Mouse (Mus musculus) lung, embryonic 16.5 days (tissue): ENCODE measurements around the gene Ccsap. TPM values are rescaled to one million over a fixed set of nuclear protein-coding genes. Genes with fewer than 3 reads are reported as not detected.
A peak's percentile ranks its signal among the peaks of the same experiment; 100 is the strongest.

Source experiments
- ATAC-seq: fragments of 200-750 bp; cut with Nextera tagmentation; 2 replicates; pipeline ENCODE4 v1.8.0; 2017; ENCODE audit warnings: low read depth, mild to moderate bottlenecking, moderate library complexity
- H3K27ac ChIP-seq: fragments of 300-500 bp; sonication (generic); 2 replicates; pipeline ENCODE4 v1.5.1; 2014; ENCODE audit warnings: mild to moderate bottlenecking, control low read depth, low read length
- H3K27me3 ChIP-seq: fragments of 300-500 bp; sonication (generic); 2 replicates; pipeline ENCODE4 v1.6.1; 2014; ENCODE audit warnings: low read depth, low read length, mixed read lengths; ENCODE audit not compliant: control insufficient read depth, insufficient read depth
- H3K36me3 ChIP-seq: fragments of 300-500 bp; sonication (generic); 2 replicates; pipeline ENCODE4 v1.6.1; 2014; ENCODE audit warnings: low read length; ENCODE audit not compliant: control insufficient read depth, insufficient read depth
- H3K4me1 ChIP-seq: fragments of 300-500 bp; sonication (generic); replicated peaks from 2 replicates; pipeline ENCODE4 v1.6.1; 2014; ENCODE audit warnings: low read length, mixed read lengths; ENCODE audit not compliant: control insufficient read depth, insufficient read depth
- H3K4me2 ChIP-seq: fragments of 300-500 bp; sonication (generic); 2 replicates; pipeline ENCODE4 v1.6.1; 2014; ENCODE audit warnings: low read depth, low read length, control low read depth
- H3K4me3 ChIP-seq: fragments of 300-500 bp; sonication (generic); 2 replicates; pipeline ENCODE4 v1.5.1; 2014; ENCODE audit warnings: mild to moderate bottlenecking, low read length, control low read depth
- H3K9ac ChIP-seq: fragments of 300-500 bp; sonication (generic); 2 replicates; pipeline ENCODE4 v1.6.1; 2014; ENCODE audit warnings: low read length, control low read depth
- H3K9me3 ChIP-seq: fragments of 300-500 bp; sonication (generic); 2 replicates; pipeline ENCODE4 v1.6.1; 2016; ENCODE audit warnings: low read length; ENCODE audit not compliant: control insufficient read depth
- WGBS: fragments of 180-500 bp; shearing (Covaris S2); extraction: QIAGEN DNeasy Blood & Tissue Kit; methylation state at CpG from one replicate; pipeline ENCODE4 v1.1.7; 2014; 5-methylcytosine and 5-hydroxymethylcytosine counted together
- polyA plus RNA-seq: library from polyadenylated mRNA; unstranded; fragments of >200 nt; fragmentation: Nextera tagmentation; extraction: Ambion mirVana; gene quantifications from 2 replicates; pipeline ENCODE4 v1.2.1, GENCODE M21; 2015

Gene Ccsap
- polyA plus RNA-seq: 4.4 TPM in 2 replicates

DNA sequence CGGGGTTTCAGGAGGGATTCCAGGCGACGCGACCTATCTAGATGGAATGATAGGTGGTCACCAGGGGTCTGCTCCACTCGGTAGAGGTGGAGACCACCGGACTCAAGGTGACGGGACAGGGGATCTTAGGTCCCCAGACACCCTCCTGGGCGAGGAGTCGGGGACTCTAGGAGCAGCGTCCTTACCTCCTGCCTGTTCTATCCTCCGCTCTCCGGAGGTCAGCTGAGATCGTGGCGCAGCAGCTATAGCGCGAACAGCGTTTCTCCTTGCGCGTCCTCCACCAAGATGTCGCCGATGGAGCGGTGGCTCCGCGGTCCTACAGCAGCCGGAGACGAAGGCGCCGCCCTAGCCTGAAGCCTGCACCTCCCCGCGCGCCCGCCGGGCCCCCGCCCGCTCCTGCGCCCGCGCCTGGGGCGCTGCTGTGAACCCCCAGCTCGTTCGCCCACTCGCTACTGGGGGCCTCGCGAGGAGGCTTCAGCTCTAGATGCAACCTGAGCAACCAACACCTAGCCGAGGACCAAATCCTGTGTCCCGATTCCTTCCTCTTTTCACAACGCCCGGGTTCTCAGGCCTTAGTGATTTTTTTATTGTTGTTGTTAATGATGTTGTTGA, at the start of gene Ccsap:
TSS of gene Ccsap (minus strand) at position 562 of the 612 bp plus-strand sequence.
- Histone ChIP-seq H3K27me3 (peaks cover 11% of the 10 kb centered on the region), H3K4me1 (peaks cover 5% of the 10 kb centered on the region; the same call in 1 of the 2 replicates), H3K9ac (peak within 1 kb of the TSS; percentile 79), H3K4me2 (peak within 1 kb of the TSS; percentile 69), H3K36me3 (no peaks in the 10 kb centered on the region), H3K9me3 (no peaks in the 10 kb centered on the region; the same call in 1 of the 2 replicates), H3K4me3 (peak within 1 kb of the TSS; percentile 92), H3K27ac (0 out of 2 replicates have a peak within 1 kb of the TSS, but pooled peaks have one; percentile 24)
- peak; percentile 58 for ATAC-seq
- under 1% methylated on average over 47 of the region's 48 CpGs for WGBS

DNA sequence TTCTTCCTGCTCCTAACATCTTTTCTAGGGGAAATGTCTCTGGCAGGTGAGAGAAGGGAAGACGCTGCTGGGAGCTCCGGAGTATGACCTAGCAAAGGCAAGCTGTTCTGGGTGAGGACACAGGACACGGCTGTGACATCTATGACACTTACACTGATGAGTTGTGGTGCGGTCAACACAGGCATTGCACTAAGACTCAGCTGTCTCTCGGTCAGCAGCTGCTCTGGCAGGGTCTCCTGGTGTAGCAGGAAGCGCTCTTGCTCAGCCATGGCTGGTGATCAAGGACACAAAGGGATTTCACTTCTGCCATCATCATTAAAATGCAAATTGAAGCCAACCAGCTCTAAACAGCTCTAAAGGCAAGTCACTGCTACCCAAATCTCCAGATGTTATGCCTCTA, 47.6 kb upstream of the Ccsap start:
- 89% methylated on average over 6 of the region's 6 CpGs for WGBS
- H3K9ac ChIP-seq: no peak overlapping the region

DNA sequence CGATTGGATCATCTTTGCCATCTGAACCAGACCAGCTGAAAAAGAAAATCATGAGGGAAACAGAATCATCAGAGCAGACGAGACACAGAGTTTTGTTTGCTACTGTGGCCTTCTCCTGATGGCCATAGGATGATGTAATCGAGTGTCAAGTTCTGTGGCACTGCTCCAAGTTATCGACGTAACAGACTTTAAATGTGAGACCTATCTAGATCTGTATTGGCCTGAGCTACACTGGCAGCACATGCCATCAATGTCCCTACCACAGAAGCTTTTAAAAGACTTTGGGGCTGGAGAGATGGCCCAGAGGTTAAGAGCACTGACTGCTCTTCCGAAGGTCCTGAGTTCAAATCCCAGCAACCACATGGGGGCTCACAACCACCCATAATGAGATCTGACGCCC, 42.6 kb upstream of the Ccsap start:
- peaks cover 35% of the 10 kb centered on the region for H3K36me3 ChIP-seq

More for the DNA sequence above, 47.6 kb upstream of the Ccsap start:
- Histone ChIP-seq H3K36me3 (peaks cover 43% of the 10 kb centered on the region), H3K4me3 (no peak overlapping the region), H3K4me1 (no peaks in the 10 kb centered on the region), H3K9me3 (no peaks in the 10 kb centered on the region), H3K27ac (no peak overlapping the region), H3K27me3 (no peaks in the 10 kb centered on the region), H3K4me2 (no peak overlapping the region)
- ATAC-seq: no peak

DNA sequence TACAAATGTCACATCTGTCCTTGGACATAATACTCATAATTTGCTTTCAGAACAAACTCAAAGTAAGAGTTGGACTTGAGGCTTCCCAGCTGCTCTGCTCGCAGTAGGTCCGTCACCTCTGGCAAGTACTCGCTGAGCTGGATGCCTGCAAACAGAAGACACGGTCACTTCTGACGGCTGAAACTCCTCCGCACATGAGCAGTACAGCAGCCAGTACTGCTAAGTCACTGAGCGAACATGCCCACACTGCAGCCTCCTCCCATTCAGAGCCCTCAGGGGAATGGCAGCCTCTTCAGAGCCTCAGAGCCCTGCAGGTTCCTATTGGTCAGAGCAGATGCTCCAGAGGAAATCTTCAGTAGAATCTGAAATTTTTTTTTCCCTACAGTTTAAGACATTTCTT, 39.4 kb upstream of the Ccsap start:
- Histone ChIP-seq H3K4me2 (no peak overlapping the region), H3K27me3 (peaks cover 12% of the 10 kb centered on the region), H3K4me1 (no peaks in the 10 kb centered on the region), H3K27ac (no peak overlapping the region), H3K9me3 (no peaks in the 10 kb centered on the region), H3K4me3 (no peak overlapping the region), H3K36me3 (peaks cover 21% of the 10 kb centered on the region), H3K9ac (no peak overlapping the region)
- no peak for ATAC-seq
- WGBS: 81% methylated on average over 7 of the region's 7 CpGs

More for the DNA sequence above, 42.6 kb upstream of the Ccsap start:
- H3K9me3 ChIP-seq: no peaks in the 10 kb centered on the region
- no peak overlapping the region for H3K4me3 ChIP-seq
- no peak overlapping the region for H3K4me2 ChIP-seq
- no peak overlapping the region for H3K27ac ChIP-seq
- ATAC-seq: no peak
- no peaks in the 10 kb centered on the region for H3K4me1 ChIP-seq
- H3K27me3 ChIP-seq: no peaks in the 10 kb centered on the region
- H3K9ac ChIP-seq: no peak overlapping the region
- WGBS: 66% methylated on average over 7 of the region's 7 CpGs

DNA sequence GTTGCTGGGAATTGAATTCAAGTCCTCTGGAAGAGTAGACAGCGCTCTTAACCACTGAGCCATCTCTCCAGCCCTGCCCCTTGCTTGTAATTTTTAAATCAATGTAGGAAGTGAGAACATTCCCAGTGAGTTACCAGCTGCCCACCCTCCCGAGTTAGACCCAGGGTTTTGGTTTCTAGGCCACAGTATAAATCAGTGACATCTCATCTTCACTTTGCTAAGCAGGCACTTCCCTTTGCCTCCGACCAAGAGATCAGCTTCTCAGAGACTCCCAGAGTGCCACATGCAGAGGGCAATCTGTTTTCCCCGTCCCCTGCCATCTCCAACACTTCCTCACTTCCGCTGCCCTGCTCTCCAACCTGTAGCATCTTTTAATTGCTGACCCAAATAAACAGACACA, 38.6 kb upstream of the Ccsap start:
- H3K27ac ChIP-seq: no peak overlapping the region
- H3K9ac ChIP-seq: no peak overlapping the region
- no peak for ATAC-seq
- peaks cover 20% of the 10 kb centered on the region for H3K27me3 ChIP-seq
- peaks cover 14% of the 10 kb centered on the region for H3K36me3 ChIP-seq
- H3K4me1 ChIP-seq: no peaks in the 10 kb centered on the region
- H3K9me3 ChIP-seq: no peaks in the 10 kb centered on the region
- no peak overlapping the region for H3K4me2 ChIP-seq
- H3K4me3 ChIP-seq: no peak overlapping the region
- 88% methylated on average over 5 of the region's 5 CpGs for WGBS

DNA sequence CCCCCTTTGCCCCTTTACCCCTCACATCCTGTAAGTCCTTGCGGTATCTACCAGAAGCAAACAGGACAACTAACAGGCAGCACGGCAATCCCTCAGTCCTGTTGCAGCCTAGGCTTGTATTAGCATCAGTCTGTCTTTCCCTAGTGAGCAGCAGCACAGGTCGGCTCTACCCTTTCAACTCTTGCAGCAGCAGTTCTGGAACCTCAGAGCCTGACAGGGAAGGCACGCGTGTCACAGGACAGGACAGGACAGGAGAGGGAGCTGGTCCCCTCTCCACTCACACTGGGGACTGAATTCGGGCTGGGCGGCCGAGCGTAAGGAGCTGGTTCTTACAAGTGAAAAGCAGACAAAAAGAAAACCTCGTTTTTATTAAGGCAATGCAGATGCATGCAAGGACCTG, 36.8 kb upstream of the Ccsap start:
- no peak overlapping the region for H3K4me2 ChIP-seq
- no peak overlapping the region for H3K9ac ChIP-seq
- no peak overlapping the region for H3K27ac ChIP-seq
- no peaks in the 10 kb centered on the region for H3K4me1 ChIP-seq
- no peak for ATAC-seq
- H3K4me3 ChIP-seq: no peak overlapping the region
- peaks cover 2% of the 10 kb centered on the region for H3K36me3 ChIP-seq
- WGBS: 51% methylated on average over 10 of the region's 10 CpGs
- peaks cover 38% of the 10 kb centered on the region for H3K27me3 ChIP-seq
- H3K9me3 ChIP-seq: no peaks in the 10 kb centered on the region

DNA sequence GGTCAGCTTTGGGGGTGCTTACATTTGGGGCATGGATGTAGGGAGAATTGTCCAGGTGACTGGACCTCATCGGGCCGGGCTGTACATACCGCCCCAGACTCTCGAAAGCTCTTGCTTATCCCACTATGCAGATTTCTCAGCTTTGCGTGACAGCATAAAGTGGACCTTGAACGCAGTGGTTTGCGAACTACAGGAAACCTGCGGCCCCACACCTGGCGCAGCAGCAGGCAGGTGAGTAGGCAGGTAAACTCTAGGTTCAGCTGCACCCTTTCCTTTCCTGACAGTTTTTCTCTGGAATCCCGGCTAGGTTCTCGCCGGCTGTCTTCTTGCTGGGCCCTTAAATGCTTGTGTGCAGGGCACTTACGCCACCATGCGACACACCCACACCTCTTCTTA, 36.4 kb upstream of the Ccsap start:
- Histone ChIP-seq H3K4me3 (no peak overlapping the region), H3K9ac (no peak overlapping the region), H3K9me3 (no peaks in the 10 kb centered on the region), H3K27ac (no peak overlapping the region), H3K27me3 (peaks cover 42% of the 10 kb centered on the region), H3K36me3 (no peaks in the 10 kb centered on the region; the same call in 1 of the 2 replicates), H3K4me2 (no peak overlapping the region), H3K4me1 (no peaks in the 10 kb centered on the region)
- WGBS: 50% methylated on average over 14 of the region's 14 CpGs
- no peak for ATAC-seq

DNA sequence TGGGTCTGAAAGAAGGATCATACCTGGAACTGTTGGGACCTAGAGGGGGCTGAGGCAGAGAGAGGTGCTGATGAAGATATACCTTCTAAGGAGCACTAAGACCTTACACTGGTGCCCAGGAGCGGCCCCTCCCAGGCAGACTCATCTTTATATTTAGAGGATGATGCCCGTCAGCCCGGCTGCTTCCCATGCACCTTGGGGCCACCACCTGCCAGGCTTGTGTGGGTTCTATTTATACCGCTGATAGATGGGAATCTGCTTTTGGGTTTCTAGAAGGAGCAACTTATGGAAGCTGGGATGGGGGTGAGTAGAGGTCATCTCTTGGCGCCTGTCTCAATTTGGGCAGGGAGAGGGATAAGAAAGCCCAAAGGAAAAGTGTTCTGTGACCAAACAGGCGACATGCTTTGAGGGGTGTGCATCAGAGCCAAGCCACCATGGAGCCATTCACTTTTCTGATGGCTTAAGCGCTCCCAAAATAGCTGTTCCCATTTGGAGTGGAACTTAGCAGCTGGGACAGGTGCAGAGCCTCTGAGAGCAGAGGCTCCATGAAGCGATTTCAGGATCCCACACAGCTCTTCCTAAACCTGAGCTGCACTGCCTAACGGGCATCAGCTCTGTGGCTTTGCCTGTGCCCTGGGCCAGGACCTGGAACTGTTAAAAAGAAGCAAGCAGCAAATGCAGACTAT, 35.8 kb upstream of the Ccsap start:
- no peaks in the 10 kb centered on the region for H3K4me1 ChIP-seq
- peaks cover 46% of the 10 kb centered on the region for H3K27me3 ChIP-seq
- H3K4me2 ChIP-seq: no peak overlapping the region
- no peaks in the 10 kb centered on the region for H3K9me3 ChIP-seq
- H3K9ac ChIP-seq: no peak overlapping the region
- H3K27ac ChIP-seq: no peak overlapping the region
- H3K4me3 ChIP-seq: no peak overlapping the region
- WGBS: 64% methylated on average over 9 of the region's 9 CpGs
- ATAC-seq: no peak
- no peaks in the 10 kb centered on the region; the same call in 1 of the 2 replicates for H3K36me3 ChIP-seq

DNA sequence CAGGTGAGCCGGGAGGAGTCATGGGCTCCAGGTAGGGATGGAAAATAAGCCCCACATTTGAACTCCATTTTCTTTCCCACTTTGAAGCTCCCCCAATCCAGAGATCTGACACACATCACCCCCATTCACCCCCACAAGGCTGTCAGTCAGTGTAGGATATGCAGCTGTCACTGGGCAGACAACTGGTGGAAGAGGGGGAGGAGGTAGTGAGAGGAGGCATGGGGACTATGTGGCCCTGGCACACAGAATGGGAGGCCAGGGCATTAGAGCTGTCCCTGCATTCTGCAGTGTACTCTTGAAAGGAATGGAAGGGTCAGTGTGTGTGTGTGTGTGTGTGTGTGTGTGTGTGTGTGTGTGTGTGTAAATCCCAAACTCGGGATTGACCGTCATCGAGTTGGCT, 35.2 kb upstream of the Ccsap start:
- peaks cover 52% of the 10 kb centered on the region for H3K27me3 ChIP-seq
- H3K4me3 ChIP-seq: no peak overlapping the region
- H3K27ac ChIP-seq: no peak overlapping the region
- ATAC-seq: no peak
- H3K36me3 ChIP-seq: no peaks in the 10 kb centered on the region; the same call in 1 of the 2 replicates
- H3K9me3 ChIP-seq: no peaks in the 10 kb centered on the region
- H3K4me1 ChIP-seq: no peaks in the 10 kb centered on the region
- H3K4me2 ChIP-seq: no peak overlapping the region
- 68% methylated on average over 4 of the region's 4 CpGs for WGBS
- no peak overlapping the region for H3K9ac ChIP-seq
